Mouse (Mus musculus) naive thymus-derived CD4-positive, alpha-beta T cell, adult 2 months (primary cell): Measurements from ENCODE around the gene Calm2.
A peak's percentile ranks its signal among the peaks of the same experiment; 100 is the strongest.

Experiments
- DNase-seq: peaks from one replicate; pipeline ENCODE4 v3.0.0-alpha.2; 2011; ENCODE audit warnings: low read depth

The Calm2 gene

GRCm38 (mm10) chr17:87458911-87459749, 12.4 kb upstream of the Calm2 start:
- DNase-seq, result peak; percentile 51

GRCm38 (mm10) chr17:87457961-87458360, 11.2 kb upstream of the Calm2 start:
- DNase-seq, result no peak

- DNase-seq, result no peak
These were observed 7.4 kb upstream of the Calm2 start for GRCm38 (mm10) chr17:87454121-87454520.

- DNase-seq, result no peak
These were observed 6.6 kb upstream of the Calm2 start for GRCm38 (mm10) chr17:87453336-87453735.

- DNase-seq, result no peak
These were observed 2.1 kb upstream of the Calm2 start for GRCm38 (mm10) chr17:87448881-87449280.

GRCm38 (mm10) chr17:87448339-87448738, 1.6 kb upstream of the Calm2 start:
- DNase-seq, result no peak

- DNase-seq, result no peak
These were observed 971 bp upstream of the Calm2 start for GRCm38 (mm10) chr17:87447612-87448200.

GRCm38 (mm10) chr17:87445917-87446766, 593 bp downstream of the Calm2 start:
- DNase-seq, result peak; percentile 83

- DNase-seq, result peak; percentile 27
These were observed 1.3 kb downstream of the Calm2 start for GRCm38 (mm10) chr17:87445337-87445916.

GRCm38 (mm10) chr17:87444763-87445162, 2.0 kb downstream of the Calm2 start:
- peak; percentile 27 for DNase-seq

GRCm38 (mm10) chr17:87441537-87441936, 5.2 kb downstream of the Calm2 start:
- no peak for DNase-seq

- no peak for DNase-seq
These were observed 7.3 kb downstream of the Calm2 start for GRCm38 (mm10) chr17:87439441-87439840.

GRCm38 (mm10) chr17:87433929-87434328, 12.8 kb downstream of the Calm2 start:
- DNase-seq, result no peak

- no peak for DNase-seq
These were observed 14.0 kb downstream of the Calm2 start for GRCm38 (mm10) chr17:87432743-87433142.

GRCm38 (mm10) chr17:87432314-87432713, 14.4 kb downstream of the Calm2 start:
- DNase-seq, result no peak

- DNase-seq, result no peak
These were observed 17.3 kb downstream of the Calm2 start for GRCm38 (mm10) chr17:87429431-87429830.

- DNase-seq, result no peak
These were observed 19.2 kb downstream of the Calm2 start, which contains the start of gene Stpg4 for GRCm38 (mm10) chr17:87427511-87427910. Stpg4 (minus strand) TSS chr17:87427741.

- DNase-seq, result no peak
These were observed 28.7 kb downstream of the Calm2 start for GRCm38 (mm10) chr17:87418082-87418481.

GRCm38 (mm10) chr17:87406646-87407045, 40.1 kb downstream of the Calm2 start:
- no peak for DNase-seq

- DNase-seq, result no peak
These were observed 41.2 kb downstream of the Calm2 start for GRCm38 (mm10) chr17:87405576-87405975.

GRCm38 (mm10) chr17:87403462-87403861, 43.3 kb downstream of the Calm2 start:
- DNase-seq, result no peak

GRCm38 (mm10) chr17:87402444-87402843, 44.3 kb downstream of the Calm2 start:
- no peak for DNase-seq
